Mouse (Mus musculus) ZHBTc4 (cell line): ENCODE results near the gene Derl2.

Experiments used
- DNase-seq: peaks from one replicate; pipeline ENCODE4 v3.0.0-alpha.2; 2011; ENCODE audit warnings: low read depth, low spot score

The Derl2 gene

GRCm38 (mm10) chr11:71019201-71020068 lies at the start of gene Derl2, which contains the start of gene Mis12:
Gene Derl2 (minus strand): TSS chr11:71019841.
Gene Mis12 (plus strand): TSS chr11:71019611.
- DNase-seq, result peak; percentile 100

GRCm38 (mm10) chr11:71052554-71052953 lies 32.9 kb upstream of the Derl2 start:
- peak; percentile 33 for DNase-seq

- DNase-seq, result no peak
Observed at GRCm38 (mm10) chr11:71039526-71040298, 20.1 kb upstream of the Derl2 start.

GRCm38 (mm10) chr11:71033163-71033761 lies 13.6 kb upstream of the Derl2 start, which contains the start of gene 6330403K07Rik:
Gene 6330403K07Rik (minus strand): TSS chr11:71033513.
- DNase-seq, result peak; percentile 80

GRCm38 (mm10) chr11:71032491-71033162 lies 13.0 kb upstream of the Derl2 start:
- peak; percentile 34 for DNase-seq

- DNase-seq, result no peak
Observed at GRCm38 (mm10) chr11:71032070-71032469, 12.4 kb upstream of the Derl2 start.

- DNase-seq, result no peak
Observed at GRCm38 (mm10) chr11:71029403-71030118, 9.9 kb upstream of the Derl2 start.

GRCm38 (mm10) chr11:71028280-71028679 lies 8.6 kb upstream of the Derl2 start:
- no peak for DNase-seq

- DNase-seq, result no peak
Observed at GRCm38 (mm10) chr11:71018416-71019200, 1.0 kb downstream of the Derl2 start.

GRCm38 (mm10) chr11:71017051-71017450 lies 2.6 kb downstream of the Derl2 start:
- DNase-seq, result no peak

GRCm38 (mm10) chr11:71012743-71013142 lies 6.9 kb downstream of the Derl2 start:
- no peak for DNase-seq

GRCm38 (mm10) chr11:71008321-71008720 lies 11.3 kb downstream of the Derl2 start:
- no peak for DNase-seq

GRCm38 (mm10) chr11:71007831-71008230 lies 11.8 kb downstream of the Derl2 start:
- no peak for DNase-seq

- no peak for DNase-seq
Observed at GRCm38 (mm10) chr11:71007026-71007425, 12.6 kb downstream of the Derl2 start.

GRCm38 (mm10) chr11:71005046-71005445 lies 14.6 kb downstream of the Derl2 start:
- DNase-seq, result no peak

- DNase-seq, result peak; percentile 99
Observed at GRCm38 (mm10) chr11:71004316-71004773, 15.3 kb downstream of the Derl2 start, which contains the start of gene Dhx33. Gene Dhx33 (minus strand): TSS chr11:71004437.

- peak; percentile 41 for DNase-seq
Observed at GRCm38 (mm10) chr11:71003611-71004315, 15.9 kb downstream of the Derl2 start.

- DNase-seq, result no peak
Observed at GRCm38 (mm10) chr11:71001167-71001566, 18.5 kb downstream of the Derl2 start.
